9 mouse cellular contexts compared by ENCODE assay signal in genomic region chr12:99011161-99011861, GRCm38 (mm10).
DNase-seq lines count a peak whose midpoint lies in the region; ATAC-seq and TF ChIP-seq lines count a peak whose summit lies in the region.
"Had no signal": no experiment of that assay in that cellular context is flagged by ENCODE, and none has a peak within 500 bp of the region (broad histone marks: within the 10 kb centered on the region; RNA-seq: fewer than 3 reads in every experiment).

No protein-coding gene starts in this region.

- no peaks in the 10 kb centered on the region for H3K9me3 ChIP-seq in intestine, embryonic 14.5 days (ENCODE audit: control insufficient read depth, low read length)
- no peaks in the 10 kb centered on the region for H3K9me3 ChIP-seq in intestine, postnatal 0 days (ENCODE audit: control insufficient read depth)
- no peaks in the 10 kb centered on the region for H3K9me3 ChIP-seq in forebrain, embryonic 15.5 days
- H3K9me3 ChIP-seq in midbrain, postnatal 0 days (ENCODE audit: low read length) = no peaks in the 10 kb centered on the region

- no peaks in the 10 kb centered on the region; the same call in 1 of the 2 replicates for H3K4me1 ChIP-seq in intestine, embryonic 14.5 days (replicated peaks; ENCODE audit: control insufficient read depth, insufficient read depth, low read length)
- no peaks in the 10 kb centered on the region for H3K4me1 ChIP-seq in intestine, postnatal 0 days (replicated peaks; ENCODE audit: control insufficient read depth, insufficient read depth, low read length)
- H3K4me1 ChIP-seq in forebrain, embryonic 15.5 days = peaks cover 33% of the 10 kb centered on the region
- peaks cover 13% of the 10 kb centered on the region for H3K4me1 ChIP-seq in midbrain, postnatal 0 days (ENCODE audit: insufficient read depth, low read length)

- no peaks in the 10 kb centered on the region for H3K27me3 ChIP-seq in intestine, embryonic 14.5 days (replicated peaks; ENCODE audit: control insufficient read depth, insufficient read depth, low read length)
- no peaks in the 10 kb centered on the region for H3K27me3 ChIP-seq in intestine, postnatal 0 days (replicated peaks; ENCODE audit: control insufficient read depth, insufficient read depth, low read length)
- no peaks in the 10 kb centered on the region for H3K27me3 ChIP-seq in forebrain, embryonic 15.5 days
- H3K27me3 ChIP-seq in midbrain, postnatal 0 days (ENCODE audit: insufficient read depth, low read length) = no peaks in the 10 kb centered on the region

- TF ChIP-seq CTCF in intestine, postnatal 0 days (IDR thresholded peaks at IDR 0.05; ENCODE audit: low read depth) = no peak
- no peak for TF ChIP-seq CTCF in midbrain, postnatal 0 days (IDR thresholded peaks at IDR 0.05)

- ATAC-seq in intestine, embryonic 14.5 days (replicated peaks; ENCODE audit: low FRiP score, low TSS enrichment, low read depth) = 0 out of 2 replicates have a peak, but pooled peaks have one; percentile 32
- ATAC-seq in intestine, postnatal 0 days = no peak
- peak; percentile 94 for ATAC-seq in forebrain, embryonic 15.5 days (replicated peaks)
- ATAC-seq in midbrain, postnatal 0 days (ENCODE audit: low FRiP score) = peak; percentile 78
- ATAC-seq: Patski had no signal

- H3K27ac ChIP-seq in intestine, embryonic 14.5 days (ENCODE audit: low read depth) = no peak overlapping the region
- no peak overlapping the region for H3K27ac ChIP-seq in intestine, postnatal 0 days (ENCODE audit: low read depth, low read length)
- peak overlapping the region; percentile 82 for H3K27ac ChIP-seq in forebrain, embryonic 15.5 days (replicated peaks)
- peak overlapping the region; percentile 72 for H3K27ac ChIP-seq in midbrain, postnatal 0 days (ENCODE audit: low read depth, low read length)

- peak overlapping the region; percentile 13 for H3K4me2 ChIP-seq in intestine, embryonic 14.5 days (ENCODE audit: low read length)
- no peak overlapping the region for H3K4me2 ChIP-seq in intestine, postnatal 0 days (replicated peaks; ENCODE audit: low read depth)
- H3K4me2 ChIP-seq in forebrain, embryonic 15.5 days (replicated peaks) = peak overlapping the region; percentile 26
- peak overlapping the region; percentile 36 for H3K4me2 ChIP-seq in midbrain, postnatal 0 days (ENCODE audit: low read depth, low read length, poor library complexity, severe bottlenecking)

- 15% methylated on average over 22 of the region's 22 CpGs for WGBS in intestine, embryonic 14.5 days
- WGBS in intestine, postnatal 0 days = 18% methylated on average over 22 of the region's 22 CpGs
- under 1% methylated on average over 22 of the region's 22 CpGs for WGBS in forebrain, embryonic 15.5 days
- WGBS in midbrain, postnatal 0 days = 3% methylated on average over 22 of the region's 22 CpGs

- H3K36me3 ChIP-seq in intestine, embryonic 14.5 days (ENCODE audit: control insufficient read depth, insufficient read depth, low read length) = no peaks in the 10 kb centered on the region
- H3K36me3 ChIP-seq in intestine, postnatal 0 days (ENCODE audit: control insufficient read depth, insufficient read depth) = no peaks in the 10 kb centered on the region
- no peaks in the 10 kb centered on the region for H3K36me3 ChIP-seq in forebrain, embryonic 15.5 days
- H3K36me3 ChIP-seq in midbrain, postnatal 0 days (ENCODE audit: insufficient read depth, low read length) = no peaks in the 10 kb centered on the region

- H3K4me3 ChIP-seq in intestine, embryonic 14.5 days (ENCODE audit: low read depth, low read length) = no peak overlapping the region
- H3K4me3 ChIP-seq in intestine, postnatal 0 days (ENCODE audit: low read depth, low read length) = no peak overlapping the region
- peak overlapping the region; percentile 15; the same call in 1 of the 2 replicates for H3K4me3 ChIP-seq in forebrain, embryonic 15.5 days
- no peak overlapping the region for H3K4me3 ChIP-seq in midbrain, postnatal 0 days (ENCODE audit: low read depth, low read length)

- no peak overlapping the region for H3K9ac ChIP-seq in intestine, embryonic 14.5 days (ENCODE audit: low read length)
- no peak overlapping the region for H3K9ac ChIP-seq in intestine, postnatal 0 days (ENCODE audit: low read depth, low read length)
- no peak overlapping the region for H3K9ac ChIP-seq in forebrain, embryonic 15.5 days (replicated peaks)
- H3K9ac ChIP-seq in midbrain, postnatal 0 days (replicated peaks; ENCODE audit: low read length, poor library complexity, severe bottlenecking) = no peak overlapping the region

- DNase-seq in intestine, embryonic 14.5 days (ENCODE audit: low spot score) = no peak
- peak; percentile 88 for DNase-seq in ZHBTc4 (ENCODE audit: low read depth, low spot score)
- DNase-seq in midbrain, postnatal 0 days (ENCODE audit: low spot score) = peak; percentile 84
- no peak for DNase-seq in layer of hippocampus, postnatal 36 days
- no peak for DNase-seq in spleen, postnatal 14 days (ENCODE audit: low spot score in 2 of 2)
- no peak for DNase-seq in cerebellum, adult 9-10 months

Comparison
In these comparisons a context has a peak if more than half of its experiments do, and no peak if none do; other contexts are left out.
1. DNase-seq: peak in ZHBTc4 (single experiment) and midbrain, postnatal 0 days (single experiment); none in intestine, embryonic 14.5 days (single experiment), layer of hippocampus, postnatal 36 days (0 of 2), spleen, postnatal 14 days (0 of 2) and cerebellum, adult 9-10 months (single experiment).
2. H3K27ac ChIP-seq: peak in forebrain, embryonic 15.5 days (single experiment) and midbrain, postnatal 0 days (single experiment); none in intestine, embryonic 14.5 days (single experiment) and intestine, postnatal 0 days (single experiment).